Mouse (Mus musculus) stomach, embryonic 14.5 days (tissue): ENCODE data around the gene Nck1. TPM values are rescaled to one million over a fixed set of nuclear protein-coding genes. Genes with fewer than 3 reads are reported as not detected.

Experiments used
- ATAC-seq: fragments of 200-750 bp; cut with Nextera tagmentation; 2 replicates; pipeline ENCODE4 v1.8.0; 2017; ENCODE audit warnings: low read depth, moderate TSS enrichment; ENCODE audit not compliant: insufficient number of reproducible peaks, insufficient read depth, low FRiP score
- H3K27ac ChIP-seq: fragments of 300-500 bp; sonication (generic); 2 replicates; pipeline ENCODE4 v1.5.1; 2014; ENCODE audit warnings: mild to moderate bottlenecking, low read length, moderate library complexity, mixed read lengths
- H3K27me3 ChIP-seq: fragments of 300-500 bp; sonication (generic); 2 replicates; pipeline ENCODE4 v1.6.1; 2014; ENCODE audit warnings: low read length, control low read depth, mixed read lengths; ENCODE audit not compliant: control insufficient read depth, insufficient read depth
- H3K36me3 ChIP-seq: fragments of 300-500 bp; sonication (generic); 2 replicates; pipeline ENCODE4 v1.6.1; 2014; ENCODE audit warnings: mild to moderate bottlenecking, control low read depth, low read length, moderate library complexity, mixed read lengths; ENCODE audit not compliant: control insufficient read depth, insufficient read depth
- H3K4me1 ChIP-seq: fragments of 300-500 bp; sonication (generic); 2 replicates; pipeline ENCODE4 v1.6.1; 2014; ENCODE audit warnings: low read length, control low read depth, mixed read lengths; ENCODE audit not compliant: control insufficient read depth, insufficient read depth
- H3K4me2 ChIP-seq: fragments of 300-500 bp; sonication (generic); replicated peaks from 2 replicates; pipeline ENCODE4 v1.6.1; 2014; ENCODE audit warnings: low read depth, low read length, control low read depth
- H3K4me3 ChIP-seq: fragments of 300-500 bp; sonication (generic); 2 replicates; pipeline ENCODE4 v1.5.1; 2014; ENCODE audit warnings: low read depth, low read length, control low read depth
- H3K9ac ChIP-seq: fragments of 300-500 bp; sonication (generic); replicated peaks from 2 replicates; pipeline ENCODE4 v1.6.1; 2014; ENCODE audit warnings: low read depth, mild to moderate bottlenecking, control low read depth, low read length, moderate library complexity, mixed read lengths
- H3K9me3 ChIP-seq: fragments of 300-500 bp; sonication (generic); 2 replicates; pipeline ENCODE4 v1.6.1; 2016; ENCODE audit warnings: low read depth, low read length, control low read depth; ENCODE audit not compliant: control insufficient read depth
- WGBS: fragments of 180-500 bp; shearing (Covaris S2); extraction: QIAGEN DNeasy Blood & Tissue Kit; methylation state at CpG from one replicate; pipeline ENCODE4 v1.1.7; 2014; 5-methylcytosine and 5-hydroxymethylcytosine counted together
- polyA plus RNA-seq: library from polyadenylated mRNA; unstranded; fragments of >200 nt; fragmentation: Nextera tagmentation; extraction: Ambion mirVana; gene quantifications from 2 replicates; pipeline ENCODE4 v1.2.1, GENCODE M21; 2014

The Nck1 gene
- polyA plus RNA-seq, 1 experiment from 2014 or later: 67.4 TPM

DNA sequence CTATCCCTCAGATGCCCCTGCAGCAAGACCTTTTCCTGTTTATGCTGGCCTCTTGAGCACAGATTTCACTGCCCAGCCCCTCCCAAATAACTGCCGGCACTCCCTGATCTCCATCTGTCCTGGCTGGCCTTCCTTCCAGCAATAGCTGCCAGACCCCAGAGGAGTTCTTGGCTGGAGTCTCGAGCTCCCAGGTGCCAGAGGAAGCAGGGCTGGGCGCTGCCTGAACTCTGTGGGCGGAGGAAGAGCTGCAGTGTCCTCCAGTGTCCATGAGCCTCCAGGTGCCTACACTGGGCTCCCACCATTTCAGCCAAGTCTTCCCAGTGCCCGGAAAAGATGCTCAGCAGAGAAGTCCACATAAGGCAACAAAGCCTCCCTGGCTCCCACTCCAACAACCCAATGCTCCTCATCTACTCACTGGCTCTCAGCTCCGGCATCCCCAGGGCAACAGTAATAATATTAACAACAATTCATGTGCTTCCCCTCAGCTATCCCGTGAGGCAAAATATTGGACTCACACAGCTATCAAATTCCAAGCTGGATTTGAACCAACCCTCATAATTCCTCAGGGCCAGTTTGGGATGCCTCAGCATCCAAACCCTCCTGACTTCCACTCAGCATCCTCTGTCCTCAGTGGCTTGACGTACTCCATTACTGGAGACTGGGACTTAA is 74.9 kb downstream of the Nck1 start:
- Histone ChIP-seq H3K9ac (no peak overlapping the region), H3K9me3 (no peaks in the 10 kb centered on the region), H3K36me3 (no peaks in the 10 kb centered on the region), H3K4me3 (no peak overlapping the region), H3K4me1 (no peaks in the 10 kb centered on the region), H3K27ac (no peak overlapping the region), H3K27me3 (no peaks in the 10 kb centered on the region), H3K4me2 (no peak overlapping the region)
- 54% methylated on average over 8 of the region's 8 CpGs for WGBS
- no peak for ATAC-seq

DNA sequence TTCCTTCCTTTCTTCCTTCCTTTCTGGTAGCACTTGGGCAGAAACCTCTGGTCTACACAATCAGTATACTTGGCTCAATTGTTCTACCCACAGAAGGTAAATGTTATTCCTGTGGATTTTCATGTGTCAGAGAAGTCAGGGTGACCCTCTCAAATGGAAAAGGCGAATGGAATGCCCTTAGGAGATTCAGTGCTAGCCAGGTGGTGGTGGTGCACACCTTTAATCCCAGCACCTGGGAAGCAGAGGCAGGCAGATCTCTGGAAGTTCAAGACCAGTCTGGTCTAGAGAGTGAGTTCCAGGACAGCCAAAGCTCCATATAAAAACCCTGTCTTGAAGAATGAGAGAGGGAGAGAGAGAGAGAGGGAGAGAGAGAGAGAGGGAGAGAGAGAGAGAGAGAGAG is 75.7 kb downstream of the Nck1 start:
- Histone ChIP-seq H3K9ac (no peak overlapping the region), H3K4me1 (no peaks in the 10 kb centered on the region), H3K27ac (no peak overlapping the region), H3K36me3 (no peaks in the 10 kb centered on the region), H3K9me3 (no peaks in the 10 kb centered on the region), H3K27me3 (no peaks in the 10 kb centered on the region), H3K4me3 (no peak overlapping the region), H3K4me2 (no peak overlapping the region)
- no peak for ATAC-seq
- 70% methylated on average over 1 of the region's 1 CpGs for WGBS

DNA sequence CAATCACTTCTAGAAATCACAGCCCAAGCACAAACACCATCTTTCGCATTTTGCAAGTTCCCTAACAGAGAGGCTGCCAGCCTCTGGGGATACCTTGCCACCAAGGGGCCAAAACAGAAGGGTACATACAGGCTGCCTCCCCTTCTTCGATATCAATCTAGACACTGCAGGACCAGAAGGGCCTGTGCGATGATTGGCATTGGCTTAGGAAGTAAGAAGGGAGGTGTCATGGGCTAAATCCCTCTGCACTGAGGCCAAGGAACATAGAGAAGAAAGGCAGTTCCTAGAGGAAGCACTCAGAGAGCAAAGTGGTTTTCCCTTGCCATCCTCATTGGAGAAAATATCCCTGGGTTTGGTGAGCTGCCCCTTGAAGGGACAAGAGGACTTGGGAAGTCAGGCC is 76.3 kb downstream of the Nck1 start:
- Histone ChIP-seq H3K27ac (no peak overlapping the region), H3K4me1 (no peaks in the 10 kb centered on the region), H3K4me3 (no peak overlapping the region), H3K9ac (no peak overlapping the region), H3K27me3 (no peaks in the 10 kb centered on the region), H3K4me2 (no peak overlapping the region), H3K36me3 (no peaks in the 10 kb centered on the region), H3K9me3 (no peaks in the 10 kb centered on the region)
- 94% methylated on average over 3 of the region's 3 CpGs for WGBS
- no peak for ATAC-seq

DNA sequence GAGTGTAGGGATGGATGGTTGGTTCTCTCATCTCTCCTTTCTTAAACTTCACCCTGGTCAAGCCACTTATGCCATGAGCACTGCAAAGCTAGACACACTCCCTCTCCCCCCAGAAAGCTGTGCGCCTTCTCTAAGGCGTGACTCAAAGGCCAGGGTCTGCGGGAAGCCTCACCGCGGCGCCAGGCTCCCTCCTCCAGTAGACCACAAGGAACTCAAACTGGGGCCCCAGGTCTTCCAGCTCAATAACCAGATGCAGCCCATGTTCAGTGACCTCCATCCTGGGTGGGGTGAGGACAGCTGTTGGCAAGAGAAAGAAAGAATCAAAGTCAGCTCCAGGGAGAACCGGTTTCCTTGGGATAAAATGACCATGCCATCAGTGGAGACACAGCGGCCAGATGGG is 77.8 kb downstream of the Nck1 start:
- Histone ChIP-seq H3K27ac (no peak overlapping the region), H3K27me3 (no peaks in the 10 kb centered on the region), H3K4me3 (no peak overlapping the region), H3K36me3 (no peaks in the 10 kb centered on the region), H3K4me2 (no peak overlapping the region), H3K4me1 (no peaks in the 10 kb centered on the region), H3K9me3 (no peaks in the 10 kb centered on the region), H3K9ac (no peak overlapping the region)
- WGBS: 94% methylated on average over 8 of the region's 8 CpGs
- no peak for ATAC-seq

DNA sequence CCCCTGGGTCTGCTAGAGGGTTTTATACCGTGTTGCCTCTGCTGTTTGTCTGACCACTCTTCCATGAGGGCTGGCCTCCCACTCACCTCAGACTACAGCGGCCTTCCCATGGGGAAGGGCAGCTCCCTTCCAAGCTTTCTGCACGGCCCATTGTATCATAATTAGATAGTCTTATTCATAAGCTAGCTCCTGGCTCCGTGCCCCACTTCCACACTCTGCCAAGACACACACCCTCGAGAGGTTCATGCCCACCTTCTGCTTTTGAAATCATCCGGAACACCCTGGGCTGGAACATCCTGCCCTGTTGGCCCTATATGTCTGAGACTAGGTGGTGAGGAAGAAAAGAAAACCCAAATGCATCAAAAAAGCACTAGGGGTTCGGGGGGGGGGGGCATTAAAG is 78.3 kb downstream of the Nck1 start:
- no peak overlapping the region for H3K9ac ChIP-seq
- no peaks in the 10 kb centered on the region for H3K27me3 ChIP-seq
- H3K9me3 ChIP-seq: no peaks in the 10 kb centered on the region
- H3K36me3 ChIP-seq: no peaks in the 10 kb centered on the region
- no peaks in the 10 kb centered on the region for H3K4me1 ChIP-seq
- no peak overlapping the region for H3K27ac ChIP-seq
- H3K4me2 ChIP-seq: no peak overlapping the region
- H3K4me3 ChIP-seq: no peak overlapping the region
- WGBS: 83% methylated on average over 7 of the region's 7 CpGs
- ATAC-seq: no peak

DNA sequence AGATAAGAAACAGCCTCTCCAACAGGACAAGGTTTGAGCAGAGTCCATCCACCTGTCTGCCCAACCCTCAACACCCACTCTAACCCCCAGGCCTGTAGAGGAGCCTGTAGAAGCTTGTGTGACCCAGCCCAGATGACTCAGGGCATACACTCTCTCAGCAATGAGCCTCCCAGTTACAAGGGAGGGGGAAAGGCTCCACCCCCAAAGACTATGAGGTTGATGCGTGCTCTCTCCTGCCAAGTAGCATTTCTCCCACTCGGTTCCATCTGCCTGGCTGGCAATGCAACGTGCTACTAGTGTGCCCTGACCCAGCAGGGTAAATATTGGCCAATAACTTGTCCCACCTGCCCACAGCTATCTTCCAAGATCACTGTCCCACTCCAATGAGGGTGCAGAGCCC is 79.2 kb downstream of the Nck1 start:
- no peaks in the 10 kb centered on the region for H3K4me1 ChIP-seq
- H3K9me3 ChIP-seq: no peaks in the 10 kb centered on the region
- H3K4me3 ChIP-seq: no peak overlapping the region
- H3K9ac ChIP-seq: no peak overlapping the region
- no peak overlapping the region for H3K4me2 ChIP-seq
- H3K27me3 ChIP-seq: no peaks in the 10 kb centered on the region
- ATAC-seq: no peak
- WGBS: 69% methylated on average over 3 of the region's 3 CpGs
- no peaks in the 10 kb centered on the region for H3K36me3 ChIP-seq
- H3K27ac ChIP-seq: no peak overlapping the region

DNA sequence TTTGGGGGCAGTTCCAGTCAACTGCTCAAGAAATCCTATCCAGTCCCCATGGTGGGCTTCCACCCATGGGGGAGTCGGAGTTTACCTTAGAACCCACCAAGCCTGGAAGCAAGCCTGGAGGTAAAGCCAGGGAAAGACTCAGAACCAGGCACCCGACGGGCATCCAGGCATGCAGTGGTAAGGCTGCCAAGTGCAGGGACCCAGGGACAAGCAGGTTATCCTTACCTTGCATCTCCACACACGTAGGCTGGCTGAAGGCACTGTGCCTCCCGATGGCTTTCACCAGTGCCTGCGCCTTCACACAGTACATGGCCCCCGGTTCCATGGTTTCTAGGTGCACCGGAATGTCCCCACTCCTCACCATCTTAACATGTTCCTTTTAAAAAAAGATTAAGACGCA is 79.9 kb downstream of the Nck1 start:
- Histone ChIP-seq H3K9me3 (no peaks in the 10 kb centered on the region), H3K36me3 (no peaks in the 10 kb centered on the region), H3K4me1 (no peaks in the 10 kb centered on the region), H3K9ac (no peak overlapping the region), H3K27me3 (no peaks in the 10 kb centered on the region), H3K4me3 (no peak overlapping the region), H3K4me2 (no peak overlapping the region), H3K27ac (no peak overlapping the region)
- no peak for ATAC-seq
- WGBS: 92% methylated on average over 9 of the region's 9 CpGs

DNA sequence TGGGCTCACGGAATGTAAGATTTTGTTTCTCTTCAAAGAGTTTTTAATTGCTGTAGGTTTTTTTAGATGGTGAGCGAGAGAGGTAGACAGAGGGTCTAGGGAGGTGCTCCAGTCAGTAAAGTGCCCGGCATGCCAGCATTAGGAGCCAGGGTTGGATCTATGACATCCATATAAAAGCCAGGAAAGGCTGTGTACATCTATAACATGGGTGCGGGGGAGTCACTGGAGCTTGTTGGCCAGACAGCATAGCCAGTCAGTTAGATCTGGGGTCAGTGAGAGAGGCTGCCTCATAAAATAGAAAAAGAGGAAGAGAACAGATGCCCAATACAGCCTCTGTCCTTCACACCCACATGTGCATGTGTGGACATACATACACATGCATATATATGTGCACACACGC is 80.6 kb downstream of the Nck1 start:
- Histone ChIP-seq H3K27ac (no peak overlapping the region), H3K4me2 (no peak overlapping the region), H3K9ac (no peak overlapping the region), H3K27me3 (no peaks in the 10 kb centered on the region), H3K4me3 (no peak overlapping the region), H3K9me3 (no peaks in the 10 kb centered on the region), H3K4me1 (no peaks in the 10 kb centered on the region), H3K36me3 (no peaks in the 10 kb centered on the region)
- WGBS: 93% methylated on average over 5 of the region's 5 CpGs
- ATAC-seq: no peak

DNA sequence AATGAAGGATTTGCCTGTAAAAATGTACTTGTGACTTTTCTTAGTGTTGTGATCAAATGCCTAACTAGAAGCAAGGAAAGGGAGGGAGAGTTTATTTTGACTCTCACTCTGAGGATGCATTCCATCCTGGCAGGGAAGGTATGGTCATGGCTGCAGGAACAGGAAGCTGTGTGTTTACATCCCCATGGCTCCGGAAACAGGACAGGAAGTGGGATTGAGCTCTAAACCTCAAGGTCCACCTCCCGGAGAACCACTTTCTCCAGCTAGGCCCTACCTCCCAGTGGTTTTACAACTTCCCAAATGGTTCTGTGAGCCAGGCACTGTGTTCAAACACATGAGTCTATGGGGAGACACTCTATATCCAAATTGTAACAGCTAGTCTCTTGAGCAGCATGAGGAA is 82.2 kb downstream of the Nck1 start:
- Histone ChIP-seq H3K4me1 (no peaks in the 10 kb centered on the region), H3K4me3 (no peak overlapping the region), H3K27ac (no peak overlapping the region), H3K4me2 (no peak overlapping the region), H3K9me3 (no peaks in the 10 kb centered on the region), H3K27me3 (no peaks in the 10 kb centered on the region), H3K36me3 (no peaks in the 10 kb centered on the region), H3K9ac (no peak overlapping the region)
- 71% methylated on average over 2 of the region's 2 CpGs for WGBS
- no peak for ATAC-seq
